Mouse (Mus musculus) C2C12 (cell line): ENCODE measurements at regions not wholly inside any gene's neighbourhood (a gene's known extent, or its start where the extent isn't known, plus 50 kb on each side); places are given as distances from the start of the nearest gene placed in this dataset.

Source experiments
- H3K27me3 ChIP-seq: one replicate; pipeline ENCODE4 v1.6.1; 2011; ENCODE audit not compliant: control insufficient read depth, insufficient read depth, insufficient read length
- H3K36me3 ChIP-seq: one replicate; pipeline ENCODE4 v1.6.1; 2011; ENCODE audit not compliant: control insufficient read depth, insufficient read depth
- H3K4me3 ChIP-seq: one replicate; pipeline ENCODE4 v1.5.1; 2011; ENCODE audit warnings: mild to moderate bottlenecking, control low read depth; ENCODE audit not compliant: poor library complexity, insufficient read depth, severe bottlenecking
- H3K79me2 ChIP-seq: one replicate; pipeline ENCODE4 v1.6.1; 2011; ENCODE audit not compliant: control insufficient read depth, insufficient read depth
- H3K79me3 ChIP-seq: one replicate; pipeline ENCODE4 v1.6.1; 2011; ENCODE audit warnings: low read depth, control low read depth
- H3ac ChIP-seq: one replicate; pipeline ENCODE3; 2011; ENCODE audit warnings: low read depth; ENCODE audit not compliant: control insufficient read depth, insufficient read length
- CEBPB ChIP-seq: IDR thresholded peaks from one replicate; pipeline ENCODE4 v1.6.1; 2011; ENCODE audit warnings: low read depth, mild to moderate bottlenecking, control low read depth, moderate library complexity
- CTCF ChIP-seq: IDR thresholded peaks from one replicate; pipeline ENCODE4 v1.5.1; 2011; ENCODE audit not compliant: control insufficient read depth, insufficient read depth, insufficient read length
- FOSL1 ChIP-seq: IDR thresholded peaks from one replicate; pipeline ENCODE4 v1.8.0; 2011; ENCODE audit warnings: mild to moderate bottlenecking, low read length; ENCODE audit not compliant: poor library complexity, insufficient read depth, severe bottlenecking
- MAX ChIP-seq: IDR thresholded peaks from one replicate; pipeline ENCODE4 v1.6.1; 2011; ENCODE audit warnings: mild to moderate bottlenecking, control low read depth
- MYOD1 ChIP-seq: IDR thresholded peaks from one replicate; pipeline ENCODE4 v1.6.1; 2011; ENCODE audit warnings: low read depth; ENCODE audit not compliant: control insufficient read depth, insufficient read length
- MYOG ChIP-seq: IDR thresholded peaks from one replicate; pipeline ENCODE4 v1.6.1; 2011; ENCODE audit not compliant: control insufficient read depth, insufficient read length; ENCODE audit errors: extremely low read depth
- USF1 ChIP-seq: IDR thresholded peaks from one replicate; pipeline ENCODE4 v1.6.1; 2011; ENCODE audit warnings: low read depth, mild to moderate bottlenecking, control low read depth, moderate library complexity

GRCm38 (mm10) chr3:137150414-137151010, 190.4 kb upstream of the Emcn start:
- H3K4me3 ChIP-seq: no peak overlapping the region
- TF ChIP-seq MYOG: no peak
- TF ChIP-seq MYOD1: peak; percentile 92
- TF ChIP-seq MAX: no peak
- no peak for TF ChIP-seq USF1
- peak; percentile 81 for TF ChIP-seq FOSL1
- TF ChIP-seq CTCF: no peak
- no peaks in the 10 kb centered on the region for H3K27me3 ChIP-seq
- no peak overlapping the region for H3ac ChIP-seq
- H3K79me3 ChIP-seq: no peaks in the 10 kb centered on the region
- H3K36me3 ChIP-seq: no peaks in the 10 kb centered on the region
- no peaks in the 10 kb centered on the region for H3K79me2 ChIP-seq

GRCm38 (mm10) chr3:137151431-137151830, 189.4 kb upstream of the Emcn start:
- H3K27me3 ChIP-seq: no peaks in the 10 kb centered on the region
- TF ChIP-seq USF1 (no peak), CEBPB (no peak), FOSL1 (peak; percentile 33), MYOG (no peak)

GRCm38 (mm10) chr3:137153234-137153633, 187.6 kb upstream of the Emcn start:
- Histone ChIP-seq H3ac (no peak overlapping the region), H3K79me3 (no peaks in the 10 kb centered on the region), H3K36me3 (no peaks in the 10 kb centered on the region), H3K27me3 (no peaks in the 10 kb centered on the region), H3K79me2 (no peaks in the 10 kb centered on the region), H3K4me3 (no peak overlapping the region)
- TF ChIP-seq FOSL1 (no peak), MYOD1 (no peak), CTCF (no peak), MYOG (no peak), CEBPB (no peak), MAX (no peak)

More at GRCm38 (mm10) chr3:137151431-137151830, 189.4 kb upstream of the Emcn start:
- Histone ChIP-seq H3ac (no peak overlapping the region), H3K4me3 (no peak overlapping the region), H3K36me3 (no peaks in the 10 kb centered on the region), H3K79me2 (no peaks in the 10 kb centered on the region), H3K79me3 (no peaks in the 10 kb centered on the region)

GRCm38 (mm10) chr3:137154200-137155042, 186.4 kb upstream of the Emcn start:
- Histone ChIP-seq H3K79me3 (no peaks in the 10 kb centered on the region), H3K79me2 (no peaks in the 10 kb centered on the region), H3K4me3 (no peak overlapping the region), H3K27me3 (no peaks in the 10 kb centered on the region), H3K36me3 (no peaks in the 10 kb centered on the region), H3ac (no peak overlapping the region)
- TF ChIP-seq CEBPB (no peak), MYOD1 (no peak)

- H3K36me3 ChIP-seq: no peaks in the 10 kb centered on the region
- no peak overlapping the region for H3ac ChIP-seq
- H3K4me3 ChIP-seq: no peak overlapping the region
- no peak for TF ChIP-seq MAX
- no peak for TF ChIP-seq MYOG
- no peak for TF ChIP-seq FOSL1
- TF ChIP-seq USF1: no peak
- TF ChIP-seq MYOD1: no peak
- no peak for TF ChIP-seq CTCF
- TF ChIP-seq CEBPB: no peak
- no peaks in the 10 kb centered on the region for H3K79me2 ChIP-seq
- H3K27me3 ChIP-seq: no peaks in the 10 kb centered on the region
- no peaks in the 10 kb centered on the region for H3K79me3 ChIP-seq
Measured at GRCm38 (mm10) chr3:137155043-137155404, 185.8 kb upstream of the Emcn start.

GRCm38 (mm10) chr3:137156250-137156975, 184.5 kb upstream of the Emcn start:
- no peaks in the 10 kb centered on the region for H3K79me2 ChIP-seq
- no peaks in the 10 kb centered on the region for H3K36me3 ChIP-seq
- H3K79me3 ChIP-seq: no peaks in the 10 kb centered on the region
- no peak overlapping the region for H3K4me3 ChIP-seq
- H3K27me3 ChIP-seq: no peaks in the 10 kb centered on the region
- TF ChIP-seq CTCF (no peak), USF1 (no peak), FOSL1 (no peak), MYOG (no peak), MAX (no peak)
- no peak overlapping the region for H3ac ChIP-seq
